Mouse (Mus musculus) erythroblast, embryonic 14.5 days (primary cell): Measurements from ENCODE around the gene Bach2. TPM values are rescaled to one million over a fixed set of nuclear protein-coding genes. Genes with fewer than 3 reads are reported as not detected.

Experiments used
- H3K27me3 ChIP-seq: 2 replicates; pipeline ENCODE4 v1.6.1; 2012; ENCODE audit warnings: inconsistent platforms; ENCODE audit not compliant: control insufficient read depth
- H3K36me3 ChIP-seq: 2 replicates; pipeline ENCODE4 v1.6.1; 2012; ENCODE audit warnings: mild to moderate bottlenecking, inconsistent platforms; ENCODE audit not compliant: control insufficient read depth
- H3K4me1 ChIP-seq: 2 replicates; pipeline ENCODE4 v1.6.1; 2012; ENCODE audit warnings: inconsistent platforms; ENCODE audit not compliant: control insufficient read depth
- H3K4me3 ChIP-seq: replicated peaks from 2 replicates; pipeline ENCODE3; 2012; ENCODE audit warnings: moderate library complexity, mild to moderate bottlenecking, inconsistent platforms
- H3K9me3 ChIP-seq: 2 replicates; pipeline ENCODE4 v1.6.1; 2012; ENCODE audit warnings: low read length, inconsistent platforms, mixed read lengths; ENCODE audit not compliant: control insufficient read depth
- GATA1 ChIP-seq: IDR thresholded peaks from 2 replicates; pipeline ENCODE4 v1.6.1; 2012; ENCODE audit warnings: low read length, inconsistent platforms, mixed read lengths
- TAL1 ChIP-seq: IDR thresholded peaks from 3 replicates; pipeline ENCODE4 v1.6.1; 2012; ENCODE audit warnings: low read length, inconsistent platforms, mixed read lengths
- polyA plus RNA-seq: library from polyadenylated mRNA; stranded (reverse); fragments of >175 nt; gene quantifications from 2 replicates; pipeline ENCODE4 v1.2.3, GENCODE M21; 2012

The Bach2 gene
- polyA plus RNA-seq, 1 experiment, result 0.02 TPM

- TF ChIP-seq GATA1, result no peak
- TF ChIP-seq TAL1, result no peak
- H3K4me1 ChIP-seq, result no peaks in the 10 kb centered on the region
- no peaks in the 10 kb centered on the region; the same call in 1 of the 2 replicates for H3K36me3 ChIP-seq
- H3K9me3 ChIP-seq, result no peaks in the 10 kb centered on the region
- H3K27me3 ChIP-seq, result no peaks in the 10 kb centered on the region
- no peak overlapping the region for H3K4me3 ChIP-seq
These were observed 325.8 kb downstream of the Bach2 start for GRCm38 (mm10) chr4:32564416-32564815.

DNA sequence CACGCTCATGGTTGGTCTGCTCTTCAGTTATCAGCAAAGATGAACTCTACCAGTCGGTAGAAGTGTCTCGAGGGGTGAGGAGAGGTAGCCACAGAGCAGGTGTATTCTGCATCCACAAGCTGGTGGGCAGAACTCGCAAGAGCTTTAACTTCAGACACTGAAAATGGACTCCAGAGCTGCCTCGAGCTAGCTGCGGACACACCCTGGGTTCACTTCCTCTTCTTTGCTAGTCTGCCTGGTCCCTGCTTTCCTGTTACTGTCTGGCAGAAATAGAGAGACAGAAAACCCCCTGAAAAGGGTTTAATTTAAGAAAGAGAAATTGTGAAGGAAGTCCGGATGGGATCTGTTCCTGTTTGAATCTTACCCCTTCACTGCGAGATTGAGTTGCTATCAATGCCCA is 326.3 kb downstream of the Bach2 start:
- H3K9me3 ChIP-seq, result no peaks in the 10 kb centered on the region
- no peaks in the 10 kb centered on the region for H3K27me3 ChIP-seq
- no peaks in the 10 kb centered on the region; the same call in 1 of the 2 replicates for H3K36me3 ChIP-seq
- H3K4me3 ChIP-seq, result no peak overlapping the region
- no peaks in the 10 kb centered on the region for H3K4me1 ChIP-seq
- TF ChIP-seq GATA1 (no peak), TAL1 (no peak)

- no peak for TF ChIP-seq GATA1
- TF ChIP-seq TAL1, result no peak
- no peak overlapping the region for H3K4me3 ChIP-seq
- no peaks in the 10 kb centered on the region for H3K36me3 ChIP-seq
- no peaks in the 10 kb centered on the region for H3K9me3 ChIP-seq
- H3K4me1 ChIP-seq, result no peaks in the 10 kb centered on the region
- H3K27me3 ChIP-seq, result no peaks in the 10 kb centered on the region
These were observed 330.4 kb downstream of the Bach2 start for GRCm38 (mm10) chr4:32569054-32569453.

DNA sequence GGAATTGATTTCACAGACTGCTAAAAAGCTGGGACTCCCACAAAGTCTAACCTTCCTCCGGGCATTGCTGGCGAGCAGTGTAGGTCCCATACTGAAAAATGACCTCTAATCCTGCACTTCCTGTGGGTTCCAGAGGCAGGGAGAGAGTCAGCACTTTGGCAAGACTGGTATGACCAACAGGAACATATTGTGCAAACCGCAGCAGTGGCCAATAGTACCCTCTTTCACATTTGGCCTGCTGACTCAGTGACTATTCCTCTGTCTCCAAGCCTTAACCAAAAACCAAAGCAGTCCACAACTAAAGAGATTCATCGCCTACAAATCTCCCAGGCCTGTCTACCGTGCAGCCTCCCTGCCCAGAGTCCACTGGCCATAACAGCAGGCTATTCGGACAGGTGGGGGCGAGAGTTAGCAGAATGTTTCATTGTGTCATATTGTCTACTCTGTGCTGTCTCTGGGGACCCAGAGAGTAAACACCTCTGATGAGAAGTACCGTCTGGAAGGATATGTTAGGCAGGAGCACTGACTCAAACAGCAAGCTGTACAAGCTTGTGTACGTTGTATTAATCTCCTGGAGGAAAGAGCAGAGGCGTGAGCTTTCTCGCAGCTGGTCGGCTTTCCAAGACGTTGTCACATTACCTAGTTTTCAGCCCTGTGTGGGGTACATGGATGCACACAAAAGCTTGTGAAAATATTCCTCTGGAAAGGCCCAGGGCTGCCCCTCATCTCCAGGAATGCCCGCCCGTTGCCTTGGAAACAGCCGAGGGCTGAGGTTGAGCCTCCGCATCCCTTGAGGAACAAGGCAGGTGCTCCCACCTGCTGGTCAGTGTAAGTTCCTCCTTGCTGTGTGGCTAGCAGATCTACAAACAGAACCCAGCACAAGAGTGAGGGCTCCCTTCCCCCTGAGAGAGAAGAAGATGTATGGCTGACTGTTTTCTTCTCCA is 331.7 kb downstream of the Bach2 start:
- Histone ChIP-seq H3K36me3 (no peaks in the 10 kb centered on the region), H3K4me3 (no peak overlapping the region), H3K9me3 (no peaks in the 10 kb centered on the region), H3K4me1 (no peaks in the 10 kb centered on the region), H3K27me3 (no peaks in the 10 kb centered on the region)
- TF ChIP-seq TAL1 (no peak), GATA1 (no peak)

DNA sequence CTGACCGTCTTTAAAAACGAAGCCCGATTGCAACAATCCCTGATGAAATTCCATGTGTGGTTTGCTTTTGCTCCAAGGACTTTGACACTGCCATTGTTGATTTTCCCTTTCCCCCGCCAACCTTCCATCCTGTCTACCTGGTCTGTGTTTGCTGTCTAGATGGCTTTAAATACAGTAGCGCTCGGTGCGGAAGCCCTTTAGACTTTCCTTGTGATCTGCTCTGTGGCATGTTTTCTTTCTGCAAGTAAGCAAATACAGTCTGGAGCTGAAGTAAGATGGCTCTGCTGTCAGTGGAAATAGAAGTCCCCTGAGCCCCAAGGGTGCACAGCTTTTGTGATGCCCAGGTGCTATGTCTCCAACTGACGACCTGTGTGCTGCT is 332.3 kb downstream of the Bach2 start:
- Histone ChIP-seq H3K4me1 (no peaks in the 10 kb centered on the region), H3K9me3 (no peaks in the 10 kb centered on the region), H3K4me3 (no peak overlapping the region), H3K36me3 (no peaks in the 10 kb centered on the region), H3K27me3 (no peaks in the 10 kb centered on the region)
- no peak for TF ChIP-seq GATA1
- TF ChIP-seq TAL1, result no peak

DNA sequence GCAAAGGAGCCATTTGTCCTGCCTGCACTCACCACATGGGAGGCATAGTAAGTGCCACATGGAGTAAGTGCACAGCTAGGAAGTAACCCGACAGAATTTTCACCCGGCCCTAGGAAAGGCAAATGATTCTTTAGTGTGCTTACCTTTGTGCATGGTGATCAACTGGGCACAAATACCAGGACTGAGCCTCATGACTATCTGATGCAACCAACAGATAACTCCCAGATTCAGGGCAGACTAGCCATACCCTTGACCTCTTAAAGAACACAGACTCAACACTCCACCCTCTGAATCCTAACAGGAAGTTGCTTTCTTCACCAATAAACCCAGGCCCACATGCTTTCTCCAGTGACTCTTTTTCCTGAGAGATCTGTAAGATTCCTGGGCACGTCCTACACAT is 332.8 kb downstream of the Bach2 start:
- Histone ChIP-seq H3K4me1 (no peaks in the 10 kb centered on the region), H3K36me3 (no peaks in the 10 kb centered on the region), H3K27me3 (no peaks in the 10 kb centered on the region), H3K4me3 (no peak overlapping the region), H3K9me3 (no peaks in the 10 kb centered on the region)
- TF ChIP-seq GATA1, result no peak
- no peak for TF ChIP-seq TAL1

- TF ChIP-seq GATA1 (no peak), TAL1 (no peak)
- Histone ChIP-seq H3K4me3 (no peak overlapping the region), H3K9me3 (no peaks in the 10 kb centered on the region), H3K27me3 (no peaks in the 10 kb centered on the region), H3K4me1 (no peaks in the 10 kb centered on the region), H3K36me3 (no peaks in the 10 kb centered on the region; the same call in 1 of the 2 replicates)
These were observed 333.5 kb downstream of the Bach2 start for GRCm38 (mm10) chr4:32572118-32572517.

DNA sequence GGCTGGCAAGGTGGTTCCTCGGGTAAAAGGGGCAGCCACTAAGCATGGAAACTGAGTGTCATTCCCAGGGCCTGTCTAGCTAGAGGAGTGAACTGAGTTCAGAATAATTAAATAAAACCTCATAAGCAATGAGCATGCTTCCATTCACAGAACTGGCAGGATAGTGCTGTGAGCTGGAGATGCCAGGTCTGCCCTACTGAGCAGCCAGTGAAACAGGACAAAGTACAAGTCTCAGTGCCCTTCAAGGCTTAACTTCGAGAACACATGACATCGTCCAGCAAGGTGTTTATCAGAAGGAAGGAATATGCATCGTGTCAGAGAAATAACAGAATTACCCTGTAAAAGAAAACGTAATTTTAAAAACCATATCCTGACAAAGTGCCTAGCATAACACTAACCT is 335.0 kb downstream of the Bach2 start:
- no peak for TF ChIP-seq TAL1
- no peak for TF ChIP-seq GATA1
- Histone ChIP-seq H3K4me3 (no peak overlapping the region), H3K9me3 (no peaks in the 10 kb centered on the region), H3K36me3 (no peaks in the 10 kb centered on the region; the same call in 1 of the 2 replicates), H3K4me1 (no peaks in the 10 kb centered on the region), H3K27me3 (no peaks in the 10 kb centered on the region)

DNA sequence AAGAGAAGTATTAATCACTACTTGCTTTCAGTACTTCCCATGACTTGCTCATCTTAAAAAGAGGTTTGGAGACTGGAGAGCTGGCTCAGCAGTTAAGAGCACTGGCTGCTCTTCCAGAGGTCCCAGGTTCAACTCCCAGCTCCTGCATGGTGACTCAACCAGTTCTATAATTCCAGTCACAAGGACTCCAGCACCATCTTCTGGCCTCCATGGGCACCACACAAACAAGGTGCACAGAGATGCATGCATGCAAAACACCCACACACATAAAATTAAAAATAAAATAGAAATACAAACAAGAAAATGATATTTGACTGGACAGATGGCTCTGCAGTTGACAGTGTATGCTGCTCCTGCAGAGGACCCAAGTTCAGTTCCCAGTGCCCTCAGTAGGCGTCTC is 336.0 kb downstream of the Bach2 start:
- Histone ChIP-seq H3K27me3 (no peaks in the 10 kb centered on the region), H3K36me3 (no peaks in the 10 kb centered on the region; the same call in 1 of the 2 replicates), H3K9me3 (no peaks in the 10 kb centered on the region), H3K4me1 (no peaks in the 10 kb centered on the region), H3K4me3 (no peak overlapping the region)
- TF ChIP-seq TAL1 (no peak), GATA1 (no peak)
